Mouse (Mus musculus) frontal cortex, postnatal 25 days (tissue): Measurements from ENCODE around the gene Nrros.

Source experiments
- DNase-seq, 2 experiments: peaks; one replicate each; pipeline ENCODE4 v3.0.0; 2022; ENCODE audit warnings: low spot score in 2 of 2

Gene Nrros

GRCm38 (mm10) chr16:32163392-32163791 is 2.0 kb downstream of the Nrros start:
- no peak for DNase-seq

DNA sequence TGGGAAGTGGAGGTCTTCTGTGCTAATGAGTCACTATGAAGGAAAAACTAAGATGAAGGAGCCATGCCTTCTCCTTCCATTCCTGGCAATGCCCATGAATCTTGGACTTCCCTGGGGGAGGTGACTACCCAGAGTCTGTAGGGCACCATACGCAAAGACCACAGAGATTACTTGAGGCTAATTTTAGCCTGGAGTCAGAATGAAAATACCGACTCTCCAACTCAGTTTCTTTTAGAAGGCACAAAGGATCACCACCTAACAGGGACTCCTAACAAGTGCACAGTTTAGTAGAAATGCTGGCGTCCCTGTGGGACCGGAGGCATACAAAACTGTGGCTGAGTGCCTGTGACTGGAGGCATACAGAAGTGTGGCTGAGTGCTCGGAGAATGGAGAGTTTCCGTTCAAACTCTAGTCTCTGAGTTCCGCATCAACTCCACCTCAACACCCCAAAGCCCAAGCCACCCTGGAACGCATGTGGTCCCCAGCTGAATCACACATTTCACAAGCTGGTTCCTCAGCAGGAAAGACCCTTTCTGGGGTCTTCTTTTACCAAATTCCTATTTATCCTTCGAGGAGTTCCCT is 4.6 kb downstream of the Nrros start:
- no peak for DNase-seq

GRCm38 (mm10) chr16:32158966-32159365 is 6.4 kb downstream of the Nrros start:
- DNase-seq: no peak

- DNase-seq: no peak
Observed at GRCm38 (mm10) chr16:32157369-32157768, 8.0 kb downstream of the Nrros start.

- DNase-seq: no peak
Observed at GRCm38 (mm10) chr16:32156719-32157118, 8.7 kb downstream of the Nrros start.

DNA sequence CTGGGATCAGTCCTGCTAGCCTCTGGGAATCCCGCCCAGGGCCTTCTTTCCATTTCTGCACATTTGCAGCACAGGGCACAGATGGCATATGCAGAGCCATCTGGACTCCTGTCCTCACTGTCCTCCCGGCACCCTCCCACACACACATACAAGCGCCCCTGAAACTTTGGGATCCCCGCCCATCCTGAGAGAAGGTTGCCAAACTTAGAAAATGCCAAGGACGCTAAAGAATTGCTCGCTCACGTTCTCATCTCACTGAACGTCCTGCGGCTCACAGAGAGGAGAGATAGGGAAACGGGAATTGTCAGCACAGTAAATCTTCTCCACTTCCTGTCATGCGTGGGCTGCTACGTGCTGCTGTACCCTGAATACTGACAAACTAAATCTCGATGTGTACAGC is 11.0 kb downstream of the Nrros start:
- peak; percentile 52 to 55 for DNase-seq

DNA sequence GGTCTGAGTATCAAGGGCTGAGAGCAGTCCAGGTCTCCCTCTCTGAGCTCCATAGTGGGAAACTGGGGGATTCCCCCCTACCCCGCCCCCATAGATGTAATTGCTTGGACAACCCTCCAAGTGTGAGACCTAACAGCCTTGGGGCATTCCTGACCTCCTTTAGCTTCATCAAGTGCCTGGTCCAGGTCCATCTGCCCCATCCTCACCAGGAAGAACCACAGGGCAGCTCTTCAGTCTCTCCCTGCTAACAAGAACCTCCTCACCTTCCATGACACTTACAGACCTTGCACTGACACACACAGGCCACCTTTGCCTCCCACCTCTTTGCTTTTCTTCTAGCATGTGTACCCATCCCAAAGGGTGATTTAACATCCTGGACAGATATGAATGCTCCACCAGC is 11.4 kb downstream of the Nrros start:
- no peak for DNase-seq

DNA sequence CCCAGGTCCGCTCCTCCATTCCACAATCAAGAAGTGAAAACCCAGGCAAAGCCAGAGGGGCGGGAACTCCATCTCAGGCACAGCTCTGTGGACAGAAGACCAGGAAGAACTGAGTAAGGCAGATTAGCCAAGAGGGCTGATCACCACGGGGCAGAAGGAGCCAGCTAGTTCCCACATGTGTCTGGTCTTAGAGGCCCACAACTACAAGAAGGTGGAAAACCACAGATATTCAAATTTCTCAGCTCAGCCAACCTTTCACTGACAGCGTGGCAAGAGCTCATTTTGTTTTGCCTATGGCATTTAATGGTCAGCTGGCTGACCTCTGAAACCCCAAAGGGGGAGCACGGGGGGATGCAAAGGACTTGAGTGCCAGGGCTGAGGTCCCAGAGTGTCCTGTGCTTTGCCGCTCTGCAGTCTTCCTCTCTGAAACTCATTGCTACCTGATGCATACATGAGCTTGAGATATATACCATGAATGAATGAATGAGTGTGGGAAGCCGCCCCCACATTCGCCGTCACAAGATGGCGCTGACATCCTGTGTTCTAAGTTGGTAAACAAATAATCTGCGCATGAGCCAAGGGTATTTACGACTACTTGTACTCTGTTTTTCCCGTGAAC is 17.7 kb downstream of the Nrros start:
- no peak for DNase-seq

GRCm38 (mm10) chr16:32144592-32144991 is 20.8 kb downstream of the Nrros start:
- DNase-seq: no peak

DNA sequence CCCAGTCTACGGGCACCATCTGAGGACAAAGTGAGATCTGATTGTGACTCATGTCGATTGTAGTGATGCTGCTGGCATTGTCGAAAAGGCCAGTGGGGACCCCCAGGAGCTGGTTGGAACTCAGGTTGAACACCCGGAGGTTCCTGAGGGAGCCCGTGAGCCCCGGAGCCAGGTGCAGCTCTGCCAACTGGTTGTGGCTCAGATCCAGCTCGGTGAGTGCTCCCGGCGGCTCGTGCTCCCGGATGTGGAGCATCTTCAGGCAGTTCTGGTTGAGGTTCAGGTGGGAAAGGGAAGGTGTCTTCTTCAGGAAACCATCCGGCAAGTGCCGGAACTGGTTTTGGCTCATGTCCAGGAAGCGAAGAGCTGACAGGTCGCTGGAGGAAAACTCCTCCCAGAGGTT is 21.6 kb downstream of the Nrros start:
- DNase-seq: no peak

DNA sequence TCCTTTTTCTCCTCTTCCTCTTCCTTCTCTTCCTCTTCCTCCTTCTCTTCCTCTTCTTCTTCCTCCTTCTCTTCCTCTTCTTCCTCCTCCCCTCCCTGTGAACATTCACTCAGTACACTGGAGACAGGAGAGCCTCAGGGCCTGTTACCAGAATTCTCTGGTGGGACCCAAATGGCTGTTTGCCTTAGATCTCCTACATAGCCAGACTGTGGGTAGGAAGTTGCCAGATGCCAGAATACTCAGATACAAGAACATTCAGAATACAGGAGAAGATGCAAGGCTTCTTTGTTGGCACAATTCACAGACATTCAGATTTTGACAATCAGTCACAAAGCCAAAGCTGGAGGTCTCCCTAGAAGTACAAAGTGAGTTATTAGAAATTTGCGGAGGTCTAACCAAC is 26.4 kb downstream of the Nrros start:
- no peak for DNase-seq

DNA sequence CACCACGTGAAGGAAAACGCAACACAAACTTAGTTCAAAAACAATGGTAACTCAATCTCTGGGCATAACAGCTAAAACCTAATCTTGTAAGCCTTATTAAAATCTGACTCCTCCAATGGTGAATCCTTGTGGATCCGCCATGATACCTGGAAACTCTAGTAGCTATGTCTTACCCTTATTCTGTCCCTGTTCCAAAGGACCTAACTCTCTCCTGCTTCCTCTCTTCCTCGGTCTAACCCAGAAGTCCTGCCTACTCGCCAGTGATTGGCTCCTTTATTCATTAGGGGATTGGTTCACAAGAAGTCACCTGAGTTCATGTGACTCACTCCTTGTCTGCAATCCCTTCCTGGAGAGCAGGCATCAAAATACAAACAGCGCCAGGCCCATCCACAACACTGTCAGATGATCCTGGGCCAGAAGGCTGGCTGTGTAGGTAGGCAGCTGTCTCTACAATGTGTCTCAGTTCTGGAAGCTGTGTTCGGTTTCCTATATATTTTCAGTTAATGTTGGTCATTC is 29.5 kb downstream of the Nrros start:
- no peak for DNase-seq

DNA sequence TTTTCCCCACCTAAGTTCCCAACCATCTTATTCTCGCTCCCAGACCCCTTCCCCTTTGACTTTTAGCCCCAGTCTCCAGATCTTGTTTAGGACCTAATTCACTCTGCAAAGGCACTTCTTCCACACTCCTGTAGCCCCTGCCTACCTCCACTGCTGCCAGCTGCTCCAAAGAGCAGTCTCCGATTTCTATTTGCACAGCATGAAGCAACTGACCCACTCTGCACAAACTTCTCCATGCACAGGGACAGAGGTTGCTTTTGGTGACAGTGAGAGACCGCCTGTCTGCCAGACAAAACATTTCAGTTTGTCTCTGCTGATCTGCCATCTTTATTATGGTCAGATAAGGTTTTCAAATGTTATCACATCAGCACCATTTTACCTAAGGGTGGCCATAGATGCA is 32.2 kb downstream of the Nrros start:
- DNase-seq: no peak

- DNase-seq: no peak
Observed at GRCm38 (mm10) chr16:32130190-32130826, 35.1 kb downstream of the Nrros start.

- no peak for DNase-seq
Observed at GRCm38 (mm10) chr16:32129449-32130189, 35.8 kb downstream of the Nrros start.

GRCm38 (mm10) chr16:32127046-32127445 is 38.3 kb downstream of the Nrros start:
- no peak for DNase-seq

DNA sequence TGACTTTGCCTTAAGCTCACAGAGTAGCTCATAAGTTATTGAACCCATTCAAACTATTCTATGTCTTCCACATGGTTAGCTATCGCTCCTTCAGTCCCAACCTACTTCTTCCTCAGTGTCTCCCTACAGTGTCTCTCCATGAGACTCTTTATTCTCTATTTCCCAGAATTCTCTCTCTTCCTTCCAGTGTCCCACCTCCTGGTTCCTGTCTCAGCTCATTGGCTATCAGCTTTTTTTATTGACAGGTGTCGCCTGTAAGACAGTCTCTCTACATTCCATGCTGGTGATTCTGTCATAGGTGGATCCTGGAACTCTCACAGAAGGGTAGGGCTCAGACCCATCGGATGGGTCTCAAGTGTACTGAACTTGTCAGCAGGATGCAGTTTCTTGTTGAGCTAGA is 40.0 kb downstream of the Nrros start:
- no peak for DNase-seq

DNA sequence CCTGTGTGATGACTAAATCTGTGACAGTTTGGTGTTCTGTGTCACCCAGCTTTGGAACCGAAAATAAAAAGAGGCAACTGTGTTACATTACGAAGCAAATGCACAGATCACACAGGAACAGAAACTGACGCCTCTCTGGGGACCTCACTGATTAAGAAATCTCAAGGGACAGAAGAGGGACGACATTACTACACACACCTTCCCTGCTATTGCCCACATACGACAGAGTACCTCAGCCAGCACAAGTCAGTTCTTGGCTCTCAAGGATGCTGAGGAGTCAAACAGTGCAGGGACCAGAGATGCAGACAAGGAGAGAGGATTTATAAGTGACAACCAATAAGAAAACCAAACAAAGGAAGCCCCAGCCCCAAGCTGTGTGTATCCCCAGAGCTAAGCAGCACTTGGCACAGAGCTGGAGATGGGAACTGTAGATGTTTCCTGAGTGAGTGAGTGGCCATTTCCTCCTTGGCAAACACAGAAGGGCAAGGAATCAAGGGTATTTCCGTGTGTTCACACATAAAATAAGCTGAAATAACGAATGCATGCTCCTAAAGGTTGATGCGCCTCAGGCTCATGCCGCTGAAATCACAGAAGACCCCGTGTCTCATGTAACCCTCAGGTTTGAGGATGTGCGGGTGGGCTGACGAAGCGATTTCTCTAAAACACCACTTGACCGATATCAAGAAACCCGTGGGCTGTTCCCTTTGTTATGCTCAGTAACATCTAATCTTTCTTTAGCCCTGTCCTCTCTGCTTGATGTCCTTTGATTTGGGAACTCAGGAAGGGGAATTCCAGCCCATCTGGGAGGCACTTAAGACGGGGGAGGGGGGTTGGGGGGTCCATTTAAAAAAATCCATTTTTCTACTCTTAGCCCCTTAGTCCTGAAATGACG is 40.7 kb downstream of the Nrros start:
- DNase-seq: no peak

GRCm38 (mm10) chr16:32124020-32124419 is 41.4 kb downstream of the Nrros start:
- no peak for DNase-seq

DNA sequence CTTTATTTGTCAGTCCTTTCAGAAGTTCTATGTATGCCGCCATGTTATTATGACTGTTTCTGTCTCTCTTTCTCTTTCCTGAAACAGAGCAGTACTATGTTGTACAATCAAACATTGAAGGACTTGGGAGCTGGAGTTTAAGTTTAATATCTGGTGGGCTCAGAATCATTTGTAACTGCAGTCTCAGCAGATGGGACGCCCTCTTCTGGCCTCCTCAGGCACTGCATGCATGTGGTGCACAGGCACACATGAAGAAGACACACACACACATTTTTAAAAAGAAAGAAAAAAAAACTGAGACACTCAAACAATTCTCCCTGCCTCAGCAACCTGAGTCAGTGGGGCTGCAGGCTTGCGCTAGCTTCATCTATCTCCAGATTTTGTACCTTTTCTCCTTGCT is 44.9 kb downstream of the Nrros start:
- no peak for DNase-seq

DNA sequence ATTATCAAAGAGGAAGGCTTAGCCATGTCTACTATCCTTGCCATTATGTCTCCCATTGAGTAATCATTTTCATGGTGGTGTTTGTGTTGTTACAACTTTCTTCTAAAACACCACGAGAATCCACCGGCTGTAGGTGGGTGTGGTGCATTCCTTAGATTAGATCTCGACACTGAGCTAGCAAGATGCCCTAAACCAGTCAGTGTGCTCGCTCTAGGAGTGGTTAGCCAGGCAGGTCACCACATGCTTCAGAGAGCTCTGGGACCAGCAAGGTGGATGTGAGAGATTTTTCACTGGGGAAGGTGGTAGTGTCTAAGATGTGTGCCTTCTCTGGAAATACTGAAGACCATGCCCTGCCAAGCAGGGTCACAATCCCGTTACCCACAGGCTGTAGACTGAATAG is 49.2 kb downstream of the Nrros start:
- no peak for DNase-seq

DNA sequence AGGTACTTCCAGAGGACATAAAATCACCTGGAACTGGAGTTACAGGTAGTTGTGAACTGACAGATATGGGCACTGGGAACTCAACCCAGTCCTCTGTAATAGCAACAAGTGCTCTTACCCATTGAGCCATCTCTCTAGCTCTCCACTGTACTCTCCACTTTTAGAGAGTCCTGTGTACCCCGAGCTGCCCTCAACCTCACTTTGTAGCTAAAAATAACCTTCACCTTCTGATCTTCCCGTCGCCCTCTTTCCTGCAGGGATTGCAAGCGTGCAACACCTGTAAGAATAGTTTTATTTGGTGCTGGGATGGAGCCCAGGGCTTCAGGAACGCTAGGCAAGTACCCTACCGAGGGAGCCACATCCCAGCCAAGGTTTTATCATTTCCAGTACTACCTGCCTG is 49.6 kb downstream of the Nrros start:
- DNase-seq: no peak
